Mouse (Mus musculus): ENCODE results near the gene Ccnc.

DNA sequence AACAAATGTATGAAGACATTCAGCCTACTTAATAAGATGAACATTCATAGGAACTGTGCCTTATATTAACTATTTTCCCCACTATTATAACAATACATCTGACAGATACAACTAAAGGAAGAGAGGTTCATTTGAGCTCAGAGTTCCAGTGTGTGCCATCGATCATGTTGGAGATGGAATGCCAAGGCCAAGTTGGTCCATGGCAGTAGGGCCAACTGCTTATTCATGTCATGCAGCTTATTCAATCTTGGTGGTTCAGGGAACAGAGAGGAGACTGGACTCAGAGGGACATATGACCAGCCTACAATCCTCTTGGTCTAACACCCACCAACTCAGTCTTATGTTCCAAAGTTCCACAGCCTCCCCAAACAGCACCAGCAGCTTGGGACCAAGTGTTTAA, 73.5 kb downstream of the Ccnc start:
- TF ChIP-seq CTCF (IDR thresholded peaks at IDR 0.05; ENCODE audit: low read depth) (no peak), EP300 (IDR thresholded peaks at IDR 0.05; ENCODE audit: low read depth) (no peak)

All from heart, postnatal 0 days (tissue).